Mouse (Mus musculus) kidney, adult 2 months (tissue): Measurements from ENCODE around the gene Tbcd. TPM values are rescaled to one million over a fixed set of nuclear protein-coding genes. Genes with fewer than 3 reads are reported as not detected.

ENCODE experiments used
- DNase-seq: peaks from one replicate; pipeline ENCODE4 v3.0.0; 2021
- H3K27ac ChIP-seq: fragments of 200-500 bp; 2 replicates; pipeline ENCODE4 v1.5.1; 2012; ENCODE audit warnings: low read depth, low read length, control low read depth, inconsistent platforms; ENCODE audit not compliant: insufficient read depth
- H3K27me3 ChIP-seq: fragments of 200-500 bp; replicated peaks from 2 replicates; pipeline ENCODE4 v1.6.1; 2012; ENCODE audit warnings: mild to moderate bottlenecking, moderate library complexity, low read length, inconsistent platforms; ENCODE audit not compliant: control insufficient read depth, insufficient read depth
- H3K36me3 ChIP-seq: fragments of 200-500 bp; 2 replicates; pipeline ENCODE4 v1.6.1; 2012; ENCODE audit warnings: mild to moderate bottlenecking, moderate library complexity, low read length, inconsistent platforms; ENCODE audit not compliant: control insufficient read depth, insufficient read depth
- H3K4me1 ChIP-seq: fragments of 200-500 bp; 2 replicates; pipeline ENCODE4 v1.6.1; 2011; ENCODE audit warnings: low read length; ENCODE audit not compliant: control insufficient read depth, insufficient read depth
- H3K4me3 ChIP-seq: fragments of 200-500 bp; 2 replicates; pipeline ENCODE4 v1.5.1; 2011; ENCODE audit warnings: mild to moderate bottlenecking, low read depth, low read length, control low read depth; ENCODE audit not compliant: insufficient read depth
- CTCF ChIP-seq: fragments of 200-500 bp; conservative IDR thresholded peaks from 2 replicates; pipeline ENCODE4 v1.5.1; 2011; ENCODE audit warnings: low read depth, mild to moderate bottlenecking, control low read depth, low read length, moderate library complexity, mixed read lengths; ENCODE audit not compliant: insufficient read depth, insufficient read length
- POLR2A ChIP-seq: fragments of 200-500 bp; IDR thresholded peaks from one replicate; pipeline ENCODE4 v1.6.1; 2011; ENCODE audit warnings: low read depth, low read length, control low read depth
- WGBS: fragments of 180-500 bp; shearing (Covaris S2); methylation state at CpG from one replicate; pipeline ENCODE4 v1.1.7; 2018; 5-methylcytosine and 5-hydroxymethylcytosine counted together
- polyA plus RNA-seq: library from polyadenylated mRNA; depleted of rRNA; stranded (reverse); fragments of >200 nt; gene quantifications from 2 replicates; pipeline ENCODE4 v1.2.3, GENCODE M21; 2012

The Tbcd gene
- polyA plus RNA-seq, 1 experiment = 58.9 TPM

DNA sequence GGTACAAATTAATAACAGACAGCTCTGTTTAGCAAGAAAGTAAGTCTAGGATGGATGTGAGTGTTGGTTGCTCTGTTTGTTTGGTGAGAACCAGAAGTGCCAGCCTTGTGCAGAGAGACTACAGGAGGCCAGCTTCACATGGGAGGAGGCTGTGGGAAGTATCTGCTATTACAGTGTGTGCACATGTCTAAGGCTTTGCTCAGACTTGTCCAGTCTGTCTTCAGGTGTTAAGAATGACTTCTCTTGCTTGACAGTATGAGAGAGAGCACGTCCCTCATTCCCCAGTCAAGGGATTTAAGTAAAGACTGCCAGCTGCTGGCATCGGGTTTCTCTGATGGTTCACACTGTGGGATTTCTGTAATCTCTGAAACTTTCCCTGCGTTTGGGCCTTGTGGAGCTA lies 149.7 kb downstream of the Tbcd start:
- no peaks in the 10 kb centered on the region for H3K36me3 ChIP-seq
- TF ChIP-seq POLR2A = no peak
- no peak for TF ChIP-seq CTCF
- no peak overlapping the region for H3K4me3 ChIP-seq
- no peaks in the 10 kb centered on the region for H3K4me1 ChIP-seq
- 91% methylated on average over 3 of the region's 3 CpGs for WGBS
- no peak for DNase-seq
- no peak overlapping the region for H3K27ac ChIP-seq
- no peaks in the 10 kb centered on the region for H3K27me3 ChIP-seq

GRCm38 (mm10) chr11:121605604-121606003 lies 153.9 kb downstream of the Tbcd start:
- H3K36me3 ChIP-seq = no peaks in the 10 kb centered on the region
- no peak for DNase-seq
- 88% methylated on average over 6 of the region's 6 CpGs for WGBS

GRCm38 (mm10) chr11:121610976-121611375 lies 159.2 kb downstream of the Tbcd start:
- Histone ChIP-seq H3K4me1 (no peaks in the 10 kb centered on the region), H3K4me3 (no peak overlapping the region), H3K27ac (no peak overlapping the region), H3K27me3 (no peaks in the 10 kb centered on the region), H3K36me3 (peaks cover 3% of the 10 kb centered on the region; the same call in 1 of the 2 replicates)
- DNase-seq = no peak
- no peak for TF ChIP-seq POLR2A
- no peak for TF ChIP-seq CTCF

More at GRCm38 (mm10) chr11:121605604-121606003, 153.9 kb downstream of the Tbcd start:
- H3K27me3 ChIP-seq = no peaks in the 10 kb centered on the region
- no peaks in the 10 kb centered on the region for H3K4me1 ChIP-seq
- no peak for TF ChIP-seq CTCF
- TF ChIP-seq POLR2A = no peak
- no peak overlapping the region for H3K27ac ChIP-seq
- no peak overlapping the region for H3K4me3 ChIP-seq

DNA sequence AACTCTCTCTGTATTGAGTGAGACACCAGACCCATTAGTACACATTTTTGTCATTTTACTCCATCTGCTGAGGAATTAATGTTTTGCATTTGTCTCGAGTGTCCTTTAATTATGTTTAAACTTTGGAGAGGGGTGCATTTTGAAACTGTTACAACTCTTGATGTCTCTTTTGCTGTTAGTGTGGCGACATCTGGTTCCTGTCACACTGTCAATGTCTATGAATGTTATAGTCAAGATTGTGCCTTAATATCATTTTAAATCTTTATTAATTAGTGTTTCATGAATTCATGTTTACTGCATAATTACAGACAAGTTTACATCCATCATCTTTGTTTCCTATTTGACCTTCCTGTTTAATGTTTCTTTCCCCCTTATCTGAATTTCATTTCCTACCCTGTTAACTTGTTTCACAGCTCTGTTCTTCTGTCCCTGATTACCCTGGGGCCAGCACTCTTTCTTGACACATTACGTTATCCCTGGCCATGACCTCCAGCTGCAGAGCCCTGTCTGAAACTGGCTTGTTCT lies 164.3 kb downstream of the Tbcd start:
- no peak for DNase-seq
- 81% methylated on average over 3 of the region's 3 CpGs for WGBS

DNA sequence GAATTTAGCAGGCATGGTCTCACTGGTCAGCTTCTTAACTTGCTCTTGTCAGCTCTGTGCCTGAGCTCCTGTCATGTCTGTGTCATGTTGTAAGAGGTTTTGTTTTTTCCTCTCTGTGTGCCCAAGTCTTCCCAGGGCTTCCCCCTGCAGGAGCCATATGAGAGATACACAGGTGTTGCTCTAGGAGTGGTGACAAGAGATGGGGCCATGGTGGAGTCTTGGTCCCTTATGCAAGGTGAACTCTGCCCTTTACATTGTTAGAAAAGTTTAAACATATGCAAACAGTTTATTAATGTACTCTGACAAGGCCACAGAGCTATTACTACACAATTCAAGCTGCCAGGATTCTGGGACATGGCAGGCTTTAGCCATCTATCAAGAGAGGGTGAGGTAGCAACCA lies 164.8 kb downstream of the Tbcd start:
- H3K4me3 ChIP-seq = no peak overlapping the region
- TF ChIP-seq CTCF (no peak), POLR2A (no peak)

More for the DNA sequence above, 164.3 kb downstream of the Tbcd start:
- Histone ChIP-seq H3K4me1 (no peaks in the 10 kb centered on the region), H3K27ac (no peak overlapping the region), H3K27me3 (no peaks in the 10 kb centered on the region), H3K4me3 (no peak overlapping the region), H3K36me3 (peaks cover 3% of the 10 kb centered on the region)
- no peak for TF ChIP-seq CTCF
- TF ChIP-seq POLR2A = no peak

DNA sequence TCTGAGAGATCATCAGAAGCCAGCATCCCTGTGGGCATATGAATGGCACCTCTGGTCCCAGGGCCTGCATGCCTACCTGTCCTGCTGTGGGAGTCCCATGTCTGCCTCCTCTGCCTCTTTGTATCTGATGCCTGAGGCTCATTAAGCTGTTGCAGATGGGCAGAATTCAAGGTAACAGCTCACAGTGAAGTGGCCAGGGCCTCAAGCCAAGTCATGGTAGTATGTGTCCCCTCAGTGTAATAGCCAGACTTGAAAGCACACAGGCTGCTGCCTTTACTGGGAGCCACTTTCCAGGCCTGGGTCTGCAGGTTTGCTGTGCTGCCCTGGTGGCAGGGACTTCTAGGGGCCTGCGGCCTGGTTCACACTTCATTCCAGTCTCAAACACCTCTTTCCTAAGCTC lies 165.6 kb downstream of the Tbcd start:
- 100% methylated on average over 1 of the region's 1 CpGs for WGBS
- H3K4me3 ChIP-seq = no peak overlapping the region
- H3K27me3 ChIP-seq = no peaks in the 10 kb centered on the region
- DNase-seq = no peak
- no peak overlapping the region for H3K27ac ChIP-seq
- H3K36me3 ChIP-seq = peaks cover 3% of the 10 kb centered on the region
- H3K4me1 ChIP-seq = no peaks in the 10 kb centered on the region
- TF ChIP-seq CTCF (no peak), POLR2A (no peak)

More for the DNA sequence above, 164.8 kb downstream of the Tbcd start:
- Histone ChIP-seq H3K27ac (no peak overlapping the region), H3K36me3 (peaks cover 3% of the 10 kb centered on the region), H3K27me3 (no peaks in the 10 kb centered on the region), H3K4me1 (no peaks in the 10 kb centered on the region)
- DNase-seq = no peak

GRCm38 (mm10) chr11:121625007-121625406 lies 173.3 kb downstream of the Tbcd start:
- no peak overlapping the region for H3K27ac ChIP-seq
- TF ChIP-seq CTCF (no peak), POLR2A (no peak)
- no peak overlapping the region for H3K4me3 ChIP-seq
- 91% methylated on average over 4 of the region's 4 CpGs for WGBS
- no peaks in the 10 kb centered on the region; the same call in 1 of the 2 replicates for H3K36me3 ChIP-seq
- H3K4me1 ChIP-seq = no peaks in the 10 kb centered on the region
- no peaks in the 10 kb centered on the region for H3K27me3 ChIP-seq
- DNase-seq = no peak
